Mouse (Mus musculus) megakaryocyte, embryonic 14.5 days (primary cell): ENCODE data around the gene 4931429L15Rik.

ENCODE experiments used
- FLI1 ChIP-seq: IDR thresholded peaks from 2 replicates; pipeline ENCODE4 v1.6.1; 2012; ENCODE audit warnings: low read length, inconsistent platforms, mixed read lengths
- GATA1 ChIP-seq: IDR thresholded peaks from 3 replicates; pipeline ENCODE4 v1.6.1; 2012; ENCODE audit warnings: mixed read lengths, low read length, inconsistent platforms, borderline replicate concordance

DNA sequence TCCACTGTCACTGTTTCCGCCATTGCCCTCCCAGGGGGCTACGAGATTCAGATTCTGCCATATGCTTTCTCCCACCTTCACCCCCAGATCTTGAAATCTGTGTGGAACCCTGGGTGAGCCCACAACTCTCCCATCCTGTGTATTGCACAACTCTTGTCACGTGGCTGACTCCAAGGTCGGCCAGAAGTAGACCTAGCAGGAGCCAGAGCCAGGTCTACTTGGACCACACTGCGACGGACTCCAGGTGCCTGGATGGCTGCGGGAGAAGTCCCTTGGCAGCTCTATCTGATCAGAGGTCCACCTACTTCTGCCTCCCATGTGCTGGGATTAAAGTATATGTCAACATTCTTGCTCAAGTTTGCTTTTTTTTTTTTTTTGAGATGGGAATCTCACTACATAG, 58.7 kb downstream of the 4931429L15Rik start:
- TF ChIP-seq GATA1 (no peak), FLI1 (no peak)
